Mouse (Mus musculus): ENCODE results near the gene Ilf3.
A peak's percentile ranks its signal among the peaks of the same experiment; 100 is the strongest.

Ilf3 gene

DNA sequence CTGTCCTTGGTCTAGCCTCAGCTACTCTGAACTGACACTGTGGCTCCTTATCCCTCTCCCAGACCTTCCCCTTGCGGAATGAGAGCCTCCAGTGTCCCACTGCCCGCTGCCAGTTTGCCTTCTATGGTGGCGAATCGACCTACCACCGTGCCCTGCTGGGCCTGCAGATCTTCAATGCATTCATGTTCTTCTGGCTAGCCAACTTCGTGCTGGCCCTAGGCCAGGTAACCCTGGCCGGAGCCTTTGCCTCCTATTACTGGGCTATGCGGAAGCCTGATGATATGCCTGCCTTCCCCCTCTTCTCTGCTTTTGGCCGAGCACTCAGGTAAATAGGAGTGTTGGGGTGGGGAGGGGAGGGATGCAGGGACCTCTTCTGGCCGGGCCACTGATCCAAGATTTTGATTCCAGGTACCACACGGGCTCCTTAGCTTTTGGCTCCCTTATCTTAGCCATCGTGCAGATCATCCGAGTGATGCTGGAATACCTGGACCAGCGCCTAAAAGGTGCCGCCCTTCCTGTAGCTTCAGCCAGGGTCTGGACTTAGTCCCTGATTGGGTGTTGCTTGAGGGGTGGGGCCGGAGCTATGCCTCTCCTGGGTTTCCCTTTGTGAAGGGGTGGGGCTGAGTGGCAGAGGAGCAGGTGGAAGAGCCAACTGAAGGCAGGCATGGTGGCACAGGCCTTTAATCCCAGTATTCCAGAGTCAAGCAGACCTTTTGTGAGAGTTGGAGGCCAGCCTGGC, 20.9 kb upstream of the Ilf3 start:
- DNase-seq, result no peak

DNA sequence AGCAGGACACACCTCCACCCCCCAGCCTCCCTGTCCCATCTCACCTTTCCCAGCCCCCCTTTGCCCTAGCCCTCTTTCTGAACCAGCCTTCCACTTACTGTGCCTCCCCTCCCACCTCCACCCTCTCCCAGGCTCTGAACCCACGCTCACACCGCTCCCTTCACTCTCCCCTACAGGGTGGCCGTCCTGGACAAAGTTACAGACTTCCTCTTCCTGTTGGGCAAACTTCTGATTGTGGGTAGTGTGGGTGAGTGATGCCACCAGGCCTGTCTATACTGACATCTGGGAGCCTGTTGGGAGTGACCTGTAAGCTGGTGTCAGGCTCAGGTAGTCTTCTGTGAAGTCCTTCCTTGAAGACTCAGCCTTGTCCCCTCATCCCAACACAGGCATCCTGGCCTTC, 19.5 kb upstream of the Ilf3 start:
- DNase-seq, result no peak

DNA sequence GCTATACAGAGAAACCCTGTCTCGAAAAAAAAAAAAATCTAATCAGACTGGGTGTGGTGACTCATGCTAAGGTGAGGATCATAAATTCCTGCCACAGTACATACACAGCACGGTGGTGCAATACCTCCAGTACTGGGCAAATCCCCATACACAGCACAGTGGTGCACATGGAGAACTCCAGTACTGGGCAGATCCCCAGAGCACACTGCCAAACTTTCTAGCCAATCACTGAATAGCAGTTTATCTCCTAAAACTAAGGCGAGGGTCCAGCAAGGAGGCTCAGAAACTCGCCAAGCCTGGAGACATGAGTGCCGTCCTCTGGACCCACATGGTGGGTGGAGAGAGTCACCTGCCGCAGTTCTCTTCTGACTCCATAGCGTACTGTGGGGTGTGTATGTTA, 16.5 kb upstream of the Ilf3 start:
- no peak for DNase-seq

DNA sequence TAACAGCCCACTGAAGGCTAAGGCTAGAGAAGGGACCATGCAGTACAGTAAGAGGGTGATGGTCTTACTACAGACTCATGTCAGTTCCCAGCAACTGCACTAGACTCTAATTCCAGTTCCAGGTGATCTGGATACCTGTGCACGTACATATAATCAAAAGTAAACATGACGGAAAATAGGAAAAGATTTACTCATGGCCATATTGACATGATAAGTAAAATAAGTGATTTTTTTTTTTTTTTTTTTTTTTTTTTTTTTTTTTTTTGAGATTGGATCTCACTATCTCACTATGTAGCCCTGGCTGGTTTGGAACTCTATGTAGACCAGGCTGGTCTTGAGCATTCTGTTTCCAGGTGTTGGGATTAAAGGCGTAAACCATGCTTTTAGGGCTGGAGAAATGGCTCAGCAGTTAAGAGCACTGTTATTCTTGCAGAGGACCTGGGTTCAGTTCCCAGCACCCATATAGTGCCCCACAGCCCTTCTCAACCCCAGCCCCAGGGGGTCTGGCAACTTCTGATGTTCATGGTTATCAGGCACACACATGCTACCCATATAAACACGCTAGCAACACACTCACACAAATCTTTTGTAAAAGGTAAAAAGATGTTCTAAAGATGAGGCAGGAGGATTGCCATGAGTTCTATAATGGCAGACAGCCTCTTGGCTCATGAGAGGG, 15.8 kb upstream of the Ilf3 start:
- no peak for DNase-seq

DNA sequence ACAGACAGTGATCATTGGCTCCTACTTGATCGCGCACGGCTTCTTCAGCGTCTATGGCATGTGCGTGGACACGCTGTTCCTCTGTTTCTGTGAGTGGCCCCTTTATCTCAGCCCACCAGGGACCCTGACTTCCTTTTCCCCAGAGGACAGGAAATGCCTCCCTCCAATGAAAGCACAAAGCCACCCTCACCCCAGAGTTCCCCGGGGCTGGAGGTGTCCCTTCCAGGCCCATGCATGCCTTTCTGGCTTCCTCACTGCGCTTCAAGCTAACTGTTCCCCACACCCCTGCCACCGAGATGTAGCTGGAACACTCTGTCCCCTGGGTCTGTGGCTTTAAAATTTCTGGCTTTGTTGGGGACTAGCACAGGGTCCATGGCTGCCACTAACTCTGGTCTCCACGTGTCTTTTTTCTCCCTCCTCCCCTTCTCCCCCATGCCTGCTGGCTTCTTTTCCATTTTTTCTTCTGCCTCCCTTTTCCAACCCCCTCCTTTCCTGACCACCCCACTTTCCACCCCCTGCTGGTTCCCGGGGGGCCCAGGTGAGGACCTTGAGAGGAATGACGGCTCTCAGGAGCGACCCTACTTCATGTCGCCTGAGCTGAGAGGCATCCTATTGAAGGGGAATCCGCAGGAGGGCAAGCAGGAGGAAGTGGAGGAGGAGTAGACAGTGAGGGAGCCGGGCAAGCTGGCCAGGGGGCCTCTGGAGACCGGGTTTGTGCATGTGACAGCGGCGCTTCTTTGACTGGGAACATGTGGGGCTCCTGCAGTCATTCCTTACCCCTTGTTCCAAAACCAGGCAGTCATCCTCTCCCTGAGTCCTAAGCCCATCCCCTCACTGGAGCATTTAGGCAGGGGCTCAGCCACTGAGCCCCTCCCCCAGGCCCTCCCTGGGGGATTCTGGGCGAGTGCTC, 15.0 kb upstream of the Ilf3 start:
- peak; percentile 26 for DNase-seq

DNA sequence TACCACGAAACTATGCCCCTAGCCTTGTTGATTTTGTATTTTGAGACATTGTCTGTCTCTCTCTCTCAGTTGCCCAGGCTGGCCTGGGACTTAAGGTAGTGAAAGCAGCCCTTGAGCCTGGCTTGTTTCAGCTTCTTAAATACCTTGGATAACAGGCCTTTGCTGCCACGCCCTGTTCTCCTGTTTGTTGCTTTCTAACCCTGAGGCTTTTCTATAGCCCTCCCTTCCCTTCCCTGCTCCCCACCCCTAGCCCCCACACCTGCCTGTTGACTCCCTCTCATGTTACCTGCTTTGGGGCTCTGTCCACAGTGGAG, 14.3 kb upstream of the Ilf3 start:
- no peak for DNase-seq

DNA sequence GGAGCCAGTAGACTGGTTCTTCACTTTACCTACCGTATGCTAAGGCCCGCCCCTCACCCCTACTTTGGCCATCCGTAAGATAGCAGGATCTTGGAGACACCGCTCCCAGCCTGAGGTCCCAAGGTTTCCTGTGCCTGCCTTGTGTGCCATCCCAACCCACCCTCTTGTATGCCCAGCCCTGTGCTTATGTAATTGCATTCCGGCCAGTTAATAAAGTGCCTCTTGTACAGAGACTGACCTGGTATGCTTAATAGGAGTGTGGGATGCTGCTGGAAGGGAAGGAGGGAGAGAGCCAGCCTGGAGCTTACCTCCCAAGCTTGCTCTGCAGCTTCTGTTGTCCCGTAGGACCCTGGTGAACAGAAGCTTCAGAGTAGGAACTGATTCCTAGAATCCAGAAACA, 12.9 kb upstream of the Ilf3 start:
- no peak for DNase-seq

DNA sequence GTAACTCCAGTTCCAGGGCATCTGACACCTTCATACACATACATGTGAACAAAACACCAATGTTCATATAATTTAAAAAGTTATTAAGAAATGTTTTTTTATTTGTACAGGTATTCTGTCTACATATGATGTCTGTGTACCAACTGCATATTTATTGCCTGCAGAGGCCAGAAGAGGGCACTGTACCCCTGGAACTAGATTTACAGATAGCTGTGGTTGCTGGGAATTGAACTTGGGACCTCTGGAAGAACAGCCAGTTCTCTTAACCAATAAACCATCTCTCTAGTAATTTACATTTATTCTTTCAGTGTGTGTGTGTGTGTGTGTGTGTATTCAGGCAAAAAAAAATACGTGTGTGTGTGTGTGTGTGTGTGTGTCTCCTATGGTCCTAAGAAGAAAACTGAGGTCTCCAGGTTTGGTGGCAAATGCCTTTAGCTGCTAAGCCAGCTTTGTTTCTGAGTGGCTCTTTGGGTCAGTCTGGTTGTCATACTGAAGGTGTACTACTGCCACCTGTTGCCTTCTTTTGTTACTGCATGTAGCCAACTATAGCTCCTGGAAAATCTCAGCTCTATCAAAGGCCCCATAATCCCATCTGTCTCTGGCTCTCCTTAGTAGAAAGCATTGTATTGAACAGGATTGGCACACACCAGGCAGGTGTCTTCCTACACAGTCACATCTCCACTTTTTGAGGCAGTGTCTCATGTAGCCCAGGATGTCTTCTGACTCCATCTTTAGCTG, 10.5 kb upstream of the Ilf3 start:
- DNase-seq, result peak; percentile 86

DNA sequence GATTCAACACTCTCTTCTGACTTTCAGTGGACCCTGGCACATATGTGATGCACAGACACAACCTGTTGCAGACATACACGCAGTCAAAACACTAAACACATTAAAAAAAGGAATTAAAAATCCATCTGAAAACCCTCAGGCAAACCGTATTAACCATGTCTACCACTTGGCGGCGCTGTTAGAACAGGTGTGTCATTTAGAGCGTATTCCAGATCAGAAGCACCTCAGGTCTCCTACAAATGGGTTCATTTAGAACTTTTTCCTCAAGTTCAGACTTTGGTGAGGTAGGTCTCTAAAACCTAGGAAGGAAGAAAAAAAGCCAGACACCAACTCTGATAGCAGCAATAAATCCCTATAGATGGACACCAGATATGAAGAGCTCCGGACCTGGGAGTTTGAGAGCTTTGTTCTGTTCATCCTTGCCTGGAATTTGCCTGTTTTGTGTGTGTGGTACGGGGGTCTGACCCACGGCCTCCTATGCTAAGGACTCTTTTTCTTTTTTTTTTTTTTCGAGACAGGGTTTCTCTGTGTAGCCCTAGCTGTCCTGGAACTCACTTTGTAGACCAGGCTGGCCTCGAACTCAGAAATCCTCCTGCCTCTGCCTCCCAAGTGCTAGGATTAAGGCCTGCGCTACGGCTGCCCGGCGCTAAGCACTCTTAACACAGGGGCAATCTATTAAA, 990 bp upstream of the Ilf3 start:
- DNase-seq, result peak; percentile 59

DNA sequence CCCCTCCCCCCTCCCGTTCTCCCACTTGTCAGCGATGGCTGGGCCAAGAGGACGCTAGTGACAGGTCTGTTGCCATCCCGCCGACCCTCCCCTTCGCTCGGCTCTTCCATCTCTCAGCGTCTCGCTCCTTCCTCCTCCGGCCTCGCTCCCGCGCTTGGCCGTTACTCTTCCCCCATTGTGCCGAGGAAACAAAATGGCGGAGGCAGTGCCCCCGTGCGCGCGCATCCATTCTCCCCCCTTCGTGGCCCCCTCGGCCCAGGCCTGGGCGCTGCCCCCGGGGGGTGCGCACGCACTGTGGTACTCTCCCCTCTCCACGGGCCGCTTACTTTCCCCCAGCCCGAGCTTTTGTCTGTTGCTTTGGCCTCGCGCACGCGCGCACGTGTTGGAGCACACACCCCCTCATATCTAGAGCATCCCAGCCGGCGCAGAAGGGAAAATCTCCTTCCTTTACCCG, 487 bp downstream of the Ilf3 start:
- DNase-seq, result peak; percentile 90

DNA sequence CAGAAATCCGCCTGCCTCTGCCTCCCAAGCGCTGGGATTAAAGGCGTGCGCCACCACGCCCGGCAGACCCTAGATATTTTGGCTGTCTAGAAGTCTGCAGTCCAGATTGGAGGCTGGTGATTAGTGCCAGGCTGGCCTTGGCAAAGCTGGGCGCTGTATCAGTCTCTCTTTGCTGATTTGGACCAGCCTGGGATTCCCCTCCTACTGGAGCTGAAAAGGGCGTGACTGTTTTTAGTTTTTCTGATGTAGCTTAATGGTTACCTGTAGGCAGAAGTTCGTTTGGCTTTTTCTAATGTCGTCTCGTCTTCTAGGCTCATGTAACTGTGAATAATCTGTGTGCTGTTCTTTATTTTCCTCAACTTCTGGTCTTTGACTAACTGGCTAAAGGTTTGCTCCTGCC, 1.4 kb downstream of the Ilf3 start:
- no peak for DNase-seq

DNA sequence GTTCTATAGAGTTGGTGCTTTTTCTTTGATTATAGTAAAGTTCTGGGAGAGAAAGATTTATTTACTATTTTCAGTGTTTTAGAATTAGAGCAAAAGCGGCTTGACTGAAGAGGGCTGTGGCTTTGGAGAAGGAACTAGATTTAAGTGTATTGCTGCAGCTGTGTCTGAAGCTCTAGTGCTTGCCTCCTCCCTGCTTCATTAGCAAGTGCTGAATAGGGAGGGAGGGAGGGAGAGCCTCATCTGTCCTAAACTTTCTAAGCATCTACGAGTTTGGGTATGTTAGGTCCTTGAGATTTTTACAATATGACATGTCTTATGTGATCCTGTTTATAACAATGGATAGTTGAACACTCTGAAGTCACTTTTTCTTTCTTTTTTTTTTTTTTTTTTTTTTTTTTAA, 3.2 kb downstream of the Ilf3 start:
- no peak for DNase-seq

DNA sequence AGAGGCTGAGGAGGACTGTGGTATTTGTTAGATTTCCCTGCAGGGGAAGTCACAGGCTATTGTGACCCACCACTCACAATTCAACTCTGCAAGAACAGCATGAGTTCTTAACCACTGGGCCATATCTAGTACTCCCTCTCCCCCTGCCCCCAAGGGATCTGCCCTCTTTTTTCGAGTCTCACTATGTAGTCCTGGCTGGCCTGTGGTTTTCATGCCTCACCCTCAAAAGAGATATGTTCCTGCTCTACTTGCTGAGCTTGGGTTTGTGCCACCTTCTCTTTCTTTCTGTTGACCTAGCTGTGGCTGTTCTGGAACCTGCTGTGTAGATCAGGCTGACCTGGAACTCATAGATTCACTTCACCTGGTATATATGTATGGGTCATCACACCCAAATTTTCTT, 4.8 kb downstream of the Ilf3 start:
- DNase-seq, result no peak

DNA sequence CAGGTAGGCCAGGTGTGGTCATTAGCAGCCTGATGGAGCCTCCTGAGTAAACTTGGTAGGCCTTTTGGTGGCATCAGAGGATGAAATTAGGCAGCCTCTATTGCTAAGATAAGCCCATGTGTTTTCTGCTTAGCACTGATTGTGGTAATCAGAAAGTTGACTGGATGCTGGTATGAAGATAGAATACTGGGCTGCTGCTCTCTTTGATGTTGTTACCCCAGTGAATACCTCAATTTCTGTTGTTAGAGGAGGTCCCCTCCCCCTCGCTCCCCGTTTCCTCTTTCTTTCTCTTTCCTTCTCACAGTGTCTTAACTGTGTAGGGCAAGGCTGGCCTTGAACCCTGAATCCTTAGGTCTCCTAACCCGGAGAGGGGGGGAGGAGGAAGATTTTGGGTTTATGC, 11.5 kb downstream of the Ilf3 start:
- no peak for DNase-seq

DNA sequence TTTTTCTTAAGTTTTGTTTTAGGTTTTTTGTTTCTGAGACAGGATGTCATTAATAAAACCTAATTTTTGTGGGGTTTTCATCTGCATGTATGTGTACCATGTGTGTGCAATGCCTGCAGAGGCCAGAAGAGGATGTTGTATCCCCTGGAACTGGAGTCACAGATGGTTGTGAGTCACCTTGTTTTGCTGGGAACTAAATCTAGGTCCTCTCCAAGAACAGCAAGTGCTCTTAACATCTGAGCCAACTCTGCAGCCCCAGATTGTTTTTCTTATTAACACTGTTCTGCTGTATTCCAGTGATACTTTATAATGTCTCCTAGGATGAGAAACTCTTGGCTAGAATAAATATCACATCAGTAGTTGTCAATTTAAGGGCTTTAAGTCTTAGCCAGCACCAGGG, 13.2 kb downstream of the Ilf3 start:
- DNase-seq, result no peak

DNA sequence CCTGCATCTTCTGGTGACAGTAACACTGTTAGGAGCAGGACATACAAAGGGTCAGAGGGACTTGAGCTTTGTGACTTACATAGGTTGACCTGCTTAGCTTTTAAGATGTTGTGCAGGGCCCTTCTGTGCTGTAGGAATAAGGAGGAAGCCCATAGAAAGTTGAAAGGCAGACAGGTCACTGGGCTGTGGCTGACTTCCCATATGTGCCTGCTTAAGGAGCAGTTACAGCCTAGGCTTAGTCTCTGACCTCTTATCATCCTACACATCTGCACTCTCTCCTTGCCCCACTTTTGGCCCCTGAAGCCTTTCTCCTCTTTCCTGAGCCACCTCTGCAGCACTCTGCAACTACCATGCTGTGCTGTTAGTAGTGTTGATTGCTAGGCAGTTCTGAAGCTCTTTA, 16.3 kb downstream of the Ilf3 start:
- DNase-seq, result no peak

DNA sequence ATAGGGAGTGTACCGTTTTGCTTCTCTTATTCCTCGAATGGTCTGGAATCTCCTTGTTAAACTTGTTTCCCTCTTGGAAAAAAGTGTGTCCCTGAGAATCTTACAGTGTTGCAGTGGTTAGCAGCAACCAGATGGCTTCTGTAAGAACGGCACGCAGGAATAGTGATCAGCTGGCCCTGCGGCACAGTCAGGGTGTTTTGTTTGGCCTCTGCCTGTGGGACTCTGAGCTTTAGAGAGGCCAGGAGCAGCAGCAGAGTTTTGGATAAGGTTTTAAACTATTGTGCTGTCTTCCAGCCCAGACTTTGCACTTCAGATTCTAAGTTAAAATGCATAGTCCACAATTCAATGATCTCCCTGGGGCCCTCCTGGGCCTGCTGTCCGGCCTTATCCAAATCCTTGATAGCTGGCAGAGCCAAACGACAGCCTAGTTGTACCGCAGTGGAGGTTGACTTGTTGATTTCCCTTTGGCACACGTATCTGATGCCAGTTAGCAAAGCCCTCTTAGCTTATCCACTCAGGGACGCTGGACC, 25.0 kb downstream of the Ilf3 start:
- no peak for DNase-seq

DNA sequence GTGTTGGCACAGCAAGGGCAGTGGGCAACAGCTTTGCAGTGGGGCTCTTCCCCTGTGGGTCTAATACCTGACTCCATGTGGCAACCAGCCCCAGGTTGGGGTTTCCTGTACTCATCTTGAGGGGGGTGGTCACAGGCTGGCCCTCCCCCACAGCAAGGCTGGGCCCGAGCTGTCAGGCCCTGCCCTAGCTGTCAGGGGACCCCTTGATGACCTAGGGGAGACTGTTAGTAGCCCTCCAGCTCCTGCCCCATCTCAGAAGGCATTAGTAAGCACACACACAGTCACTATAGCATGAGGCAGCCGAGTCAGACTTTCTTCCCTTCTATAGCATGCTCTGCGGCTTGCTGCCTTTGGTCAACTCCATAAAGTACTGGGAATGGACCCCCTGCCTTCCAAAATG, 28.0 kb downstream of the Ilf3 start:
- DNase-seq, result no peak

DNA sequence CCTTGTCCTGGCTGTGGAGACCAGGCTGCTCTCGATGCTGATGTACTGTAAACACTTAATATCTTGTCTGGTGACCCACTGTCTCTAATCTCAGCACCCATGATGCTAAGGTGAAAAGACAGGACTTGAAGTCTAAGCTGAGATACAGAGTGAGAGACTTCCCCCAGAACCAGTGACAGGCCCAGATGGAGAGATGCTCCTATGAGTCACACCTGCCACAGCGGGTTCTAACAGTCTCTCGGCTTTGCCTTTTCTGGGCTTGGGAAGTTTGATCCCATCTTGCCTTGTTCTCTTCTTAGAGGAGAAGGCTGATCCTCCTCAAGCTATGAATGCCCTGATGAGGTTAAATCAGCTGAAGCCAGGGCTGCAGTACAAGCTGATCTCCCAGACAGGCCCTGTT, 29.5 kb downstream of the Ilf3 start:
- no peak for DNase-seq

DNA sequence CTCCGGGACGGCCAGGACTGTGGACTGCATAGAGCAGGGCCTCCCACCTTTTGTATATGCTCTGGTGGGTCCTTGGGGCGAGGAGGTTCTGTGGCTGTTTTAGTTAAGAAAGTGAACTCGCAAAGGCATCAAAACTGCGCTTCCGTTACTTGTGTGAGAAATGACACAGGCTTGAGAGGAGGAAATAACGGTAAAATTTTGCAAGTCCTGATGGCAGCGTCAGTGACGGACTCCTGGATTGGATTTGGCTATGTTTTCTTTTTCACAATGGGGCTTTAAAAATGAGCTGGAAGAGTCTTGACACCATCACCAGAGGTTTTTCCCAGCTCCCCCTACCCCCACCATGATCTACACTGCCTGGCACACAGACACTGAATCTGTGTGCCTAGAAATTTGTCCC, 33.4 kb downstream of the Ilf3 start:
- DNase-seq, result no peak

DNA sequence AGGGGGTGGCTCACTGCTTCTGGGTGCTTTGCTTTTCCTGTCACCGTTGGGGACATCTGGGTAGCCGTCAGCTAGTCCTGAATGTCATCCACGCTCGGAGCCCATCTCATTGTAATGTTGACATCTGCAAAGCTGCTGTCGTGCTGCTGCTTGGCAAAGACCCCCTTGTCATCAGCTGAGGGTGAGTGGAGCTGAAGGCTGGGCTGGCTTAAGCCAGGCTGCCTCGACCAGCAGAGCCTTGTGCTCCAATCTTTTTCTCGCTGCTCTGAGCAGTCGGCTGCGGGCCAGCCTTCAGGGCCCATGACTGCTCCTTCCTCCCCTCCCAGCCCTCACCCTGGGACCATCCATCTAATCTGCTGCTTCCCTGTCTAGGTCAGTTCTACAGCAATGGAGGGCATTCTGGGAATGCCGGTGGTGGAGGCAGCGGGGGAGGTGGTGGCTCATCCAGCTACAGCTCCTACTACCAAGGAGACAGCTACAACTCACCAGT, 35.1 kb downstream of the Ilf3 start:
- DNase-seq, result no peak

DNA sequence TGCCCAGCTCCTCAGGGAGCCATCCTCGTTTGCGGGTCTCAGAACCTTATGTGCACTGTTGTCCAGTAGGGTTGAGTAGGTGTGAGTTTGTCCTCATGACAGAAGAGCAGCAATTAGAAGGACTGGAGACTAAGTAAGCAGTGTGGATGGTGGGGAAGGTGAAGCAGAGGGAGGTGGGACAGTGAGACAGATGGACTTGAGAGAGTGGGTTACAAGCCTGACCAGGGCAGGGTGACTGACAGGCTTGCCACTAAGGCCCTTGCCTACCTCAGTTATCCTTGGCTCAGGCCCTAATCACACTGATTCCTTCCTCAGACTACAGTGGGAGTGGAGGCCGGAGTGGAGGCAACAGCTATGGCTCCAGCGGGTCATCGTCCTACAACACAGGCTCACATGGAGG, 36.1 kb downstream of the Ilf3 start:
- DNase-seq, result no peak

Measured in embryo, embryonic 11 days (tissue).